Mouse (Mus musculus) gonadal fat pad, adult 2 months (tissue): Measurements from ENCODE around the gene Fam102a. TPM values are rescaled to one million over a fixed set of nuclear protein-coding genes. Genes with fewer than 3 reads are reported as not detected.

Source experiments
- DNase-seq: peaks from one replicate; pipeline ENCODE4 v3.0.0-alpha.2; 2012; ENCODE audit warnings: low read depth
- polyA plus RNA-seq: library from polyadenylated mRNA; depleted of rRNA; stranded (reverse); fragments of >200 nt; gene quantifications from 2 replicates; pipeline ENCODE4 v1.2.3, GENCODE M21; 2012

The Fam102a gene
- polyA plus RNA-seq, 1 experiment = 23.8 TPM

DNA sequence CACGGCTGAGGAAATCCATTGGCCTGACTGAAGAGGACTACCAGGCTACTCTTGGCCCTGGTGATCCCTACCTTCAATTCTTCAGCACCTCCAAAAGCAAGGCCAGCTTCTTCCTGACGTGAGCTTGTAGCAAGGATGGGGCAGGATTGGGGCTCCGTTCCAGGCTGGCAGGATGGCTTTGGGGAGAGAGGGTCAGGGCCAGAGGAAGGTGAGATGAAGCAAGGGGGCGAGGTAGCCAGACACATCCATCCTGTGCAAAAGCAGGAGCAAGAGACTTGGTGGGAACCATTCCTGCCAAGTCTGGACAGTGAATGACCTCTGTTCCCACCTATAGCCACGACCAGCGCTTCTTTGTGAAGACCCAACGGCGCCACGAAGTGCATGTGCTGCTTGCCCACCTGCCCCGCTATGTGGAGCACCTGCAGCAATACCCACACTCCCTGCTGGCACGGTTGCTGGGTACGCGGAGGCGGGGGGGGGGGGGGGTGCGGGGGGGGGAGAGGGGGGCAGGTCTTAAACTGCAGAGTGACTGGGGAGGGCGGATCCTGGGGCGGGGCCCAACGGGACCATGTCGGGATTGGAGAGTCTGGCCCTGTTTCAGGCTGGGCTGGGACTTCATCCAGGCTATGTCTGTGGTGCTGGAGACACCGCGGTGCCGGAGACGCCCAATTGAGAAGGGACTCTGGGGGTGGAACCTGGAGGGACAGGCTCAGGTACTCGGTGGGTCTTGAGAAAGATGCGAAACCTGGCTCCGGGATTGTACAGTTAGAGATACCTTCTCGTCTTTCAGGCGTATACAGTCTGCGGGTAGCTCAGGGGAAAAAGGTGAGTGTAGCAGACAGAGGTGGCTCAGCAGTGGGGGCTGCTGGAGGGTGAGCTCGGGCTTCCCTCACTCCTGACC lies 43.3 kb downstream of the Fam102a start:
- no peak for DNase-seq

DNA sequence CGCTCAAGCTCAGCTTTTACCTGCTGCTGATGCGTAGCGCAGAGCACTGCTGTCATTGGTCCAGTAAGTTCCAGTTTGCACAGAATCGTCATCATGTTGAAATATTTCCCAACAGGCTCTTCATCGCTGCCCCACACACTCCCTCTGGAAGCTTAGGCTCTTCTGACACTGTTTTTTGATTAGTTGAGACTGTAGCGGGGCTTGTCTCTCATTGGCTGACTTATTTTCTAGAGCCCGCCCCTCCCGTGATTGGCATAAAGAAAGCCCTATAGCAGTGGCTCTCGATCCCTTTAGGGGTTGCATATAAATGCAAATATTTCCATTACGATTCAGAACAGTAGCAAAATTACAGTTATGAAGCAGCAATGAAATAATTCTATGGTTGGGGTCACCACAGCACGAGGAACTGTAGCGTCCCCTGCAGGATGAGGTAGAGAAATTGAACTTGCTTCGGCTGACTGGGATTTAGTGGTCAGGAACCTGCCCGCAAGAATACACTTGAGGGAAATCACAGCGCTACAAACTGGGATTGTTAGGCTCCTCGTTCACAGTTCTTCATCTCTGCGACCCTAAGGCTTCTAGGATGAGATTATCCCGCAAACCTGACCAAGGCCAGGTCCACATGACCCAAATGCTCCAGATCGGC lies 46.4 kb downstream of the Fam102a start:
- DNase-seq = no peak

DNA sequence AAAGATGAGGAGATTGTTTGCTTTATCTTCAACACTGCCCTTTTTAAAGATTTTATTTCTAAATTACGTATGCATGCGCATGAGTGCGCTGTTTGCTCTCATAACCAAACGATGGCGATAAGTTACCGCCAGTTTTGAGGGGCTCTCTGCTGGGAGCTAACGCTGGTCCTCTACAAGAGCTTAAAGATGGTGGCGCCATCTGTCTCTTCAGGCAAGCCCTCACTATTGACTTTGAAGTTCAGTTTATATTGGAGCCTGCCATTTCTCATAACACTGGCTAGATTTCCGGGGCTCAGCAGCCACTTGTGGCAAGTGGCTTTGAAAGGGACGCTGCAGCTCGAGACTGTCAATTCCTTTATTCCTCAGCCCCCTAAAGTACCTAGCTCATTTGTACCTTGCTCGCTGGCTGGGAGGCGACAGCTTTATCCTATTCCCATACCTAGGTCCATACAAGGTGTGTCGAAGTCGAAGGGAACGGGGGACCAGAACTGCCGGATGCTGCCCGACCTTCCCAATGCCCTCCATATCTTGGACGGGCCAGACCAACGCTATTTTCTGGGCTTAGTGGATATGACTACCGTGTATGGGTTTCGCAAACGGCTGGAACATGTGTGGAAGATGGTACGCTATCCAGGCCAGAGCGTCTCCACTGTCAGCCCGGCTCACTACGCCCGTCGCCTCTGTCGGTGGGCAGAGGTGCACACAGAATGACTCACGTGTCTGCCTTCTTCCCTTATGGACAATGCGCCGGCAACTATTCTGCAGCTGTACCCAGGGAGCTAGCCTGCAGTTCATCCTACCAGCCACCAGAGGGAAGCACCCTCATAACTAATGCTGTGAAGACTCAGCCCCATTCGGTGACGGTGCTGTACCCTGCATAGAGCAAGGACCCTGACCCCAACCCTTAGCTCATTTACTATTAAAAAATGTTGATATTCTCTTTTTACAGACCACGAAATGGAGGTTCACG lies 48.0 kb downstream of the Fam102a start:
- DNase-seq = no peak

DNA sequence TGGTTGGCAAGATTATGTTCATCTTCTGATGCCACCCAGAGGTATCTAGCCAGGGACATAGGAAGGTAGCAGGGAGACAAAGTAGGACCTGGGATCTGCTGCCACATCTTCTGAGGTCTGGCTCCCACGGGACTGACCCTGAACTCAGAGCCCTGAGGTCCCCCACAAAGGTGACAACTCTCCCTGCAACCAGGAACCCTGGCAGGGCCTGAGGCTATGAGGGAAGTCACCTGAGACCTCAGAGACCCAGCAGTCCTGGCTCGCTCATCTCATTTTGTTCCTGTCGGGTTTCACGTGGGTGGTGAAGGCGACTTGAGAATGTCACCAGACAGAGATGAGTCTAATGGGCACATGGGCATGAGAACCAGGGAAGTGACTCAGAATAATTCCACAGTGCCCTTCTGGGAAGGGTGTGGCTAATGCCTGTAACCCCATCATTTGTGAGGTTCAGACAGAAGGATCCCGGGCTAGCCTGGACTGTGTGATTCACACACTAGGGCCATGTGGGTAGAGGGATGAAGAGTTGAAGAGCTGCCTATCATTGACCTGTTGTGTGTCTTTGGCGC lies 50.1 kb downstream of the Fam102a start:
- DNase-seq = no peak

DNA sequence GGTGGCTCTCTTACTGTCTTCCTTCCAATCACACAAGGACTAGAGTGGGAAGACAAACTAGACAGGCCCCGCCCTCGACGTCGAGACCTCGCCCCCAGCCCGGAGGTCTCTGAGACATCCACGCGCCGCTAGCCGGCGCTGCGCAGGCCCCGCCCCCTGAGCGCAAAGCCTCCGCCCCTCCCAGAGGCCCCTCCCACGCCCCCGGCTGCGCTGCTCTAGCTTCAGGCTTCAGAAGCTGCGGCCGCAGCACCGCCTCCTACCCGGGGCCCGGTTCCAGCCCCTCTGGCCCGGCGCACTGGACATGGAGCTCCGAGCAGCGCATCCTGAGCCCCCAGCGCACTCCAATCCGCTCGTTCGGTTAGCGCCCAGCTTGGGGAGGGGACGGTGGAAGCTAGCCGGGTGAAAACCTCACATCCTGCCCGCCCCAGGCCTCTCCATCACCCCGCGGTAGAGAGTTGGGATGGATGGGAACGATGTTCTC lies 51.8 kb downstream of the Fam102a start, which contains the start of gene St6galnac4:
Gene St6galnac4, plus strand, starts transcription at position 225 of the 481 bp plus-strand sequence.
- no peak for DNase-seq

DNA sequence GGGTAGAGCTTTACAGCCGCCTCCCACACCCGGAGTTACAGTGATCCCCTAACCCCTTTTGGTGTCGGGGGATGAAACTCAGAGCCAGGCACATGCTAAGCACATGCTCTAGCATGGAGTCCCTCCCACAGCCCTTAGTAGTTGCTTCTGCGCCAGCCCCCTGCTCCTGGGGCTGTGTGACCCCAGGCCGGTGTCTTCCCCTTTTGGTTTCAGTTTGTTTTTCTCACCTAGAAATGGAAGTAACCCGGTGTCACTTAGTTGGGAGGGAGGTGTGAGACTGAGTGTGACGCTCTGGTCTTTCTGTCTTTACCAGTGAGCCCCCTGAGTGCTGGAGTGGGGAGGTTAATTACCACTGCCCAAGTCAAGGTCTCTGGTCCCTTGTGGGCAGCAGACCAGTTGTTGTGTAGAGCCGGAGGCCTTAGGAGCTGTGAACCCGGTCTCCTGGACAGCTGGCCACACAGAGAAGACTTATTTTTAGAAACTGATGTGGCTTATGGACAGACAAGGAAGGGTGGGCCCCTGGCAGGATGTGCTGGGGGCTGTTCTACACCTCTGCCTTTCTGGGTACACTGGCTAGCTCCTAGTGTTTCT lies 52.7 kb downstream of the Fam102a start:
- no peak for DNase-seq

DNA sequence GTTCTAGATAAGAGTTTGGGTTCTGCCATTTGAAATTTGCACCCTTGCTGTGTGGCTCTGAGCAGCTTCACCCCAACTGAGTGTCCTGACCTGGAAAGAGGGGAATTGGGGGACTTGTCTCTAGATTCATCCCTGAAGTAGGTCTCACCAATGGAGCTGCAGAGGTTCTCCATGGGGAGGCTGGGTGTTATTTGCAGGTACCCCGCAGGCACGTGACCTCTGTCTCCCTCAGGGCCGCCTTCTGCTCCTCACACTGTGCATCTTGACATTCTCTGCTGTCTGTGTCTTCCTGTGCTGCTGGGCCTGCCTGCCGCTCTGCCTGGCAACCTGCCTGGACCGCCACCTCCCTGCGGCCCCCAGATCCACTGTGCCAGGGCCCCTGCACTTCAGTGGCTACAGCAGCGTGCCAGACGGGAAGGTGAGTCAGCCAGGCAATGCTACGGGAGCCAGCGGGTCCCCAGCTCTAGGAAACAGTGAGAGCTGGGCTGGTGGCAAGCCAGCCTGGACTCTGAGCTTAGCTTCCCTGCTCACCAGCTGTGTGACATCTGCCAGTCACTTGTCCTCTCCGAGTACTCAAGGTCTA lies 54.2 kb downstream of the Fam102a start:
- no peak for DNase-seq

DNA sequence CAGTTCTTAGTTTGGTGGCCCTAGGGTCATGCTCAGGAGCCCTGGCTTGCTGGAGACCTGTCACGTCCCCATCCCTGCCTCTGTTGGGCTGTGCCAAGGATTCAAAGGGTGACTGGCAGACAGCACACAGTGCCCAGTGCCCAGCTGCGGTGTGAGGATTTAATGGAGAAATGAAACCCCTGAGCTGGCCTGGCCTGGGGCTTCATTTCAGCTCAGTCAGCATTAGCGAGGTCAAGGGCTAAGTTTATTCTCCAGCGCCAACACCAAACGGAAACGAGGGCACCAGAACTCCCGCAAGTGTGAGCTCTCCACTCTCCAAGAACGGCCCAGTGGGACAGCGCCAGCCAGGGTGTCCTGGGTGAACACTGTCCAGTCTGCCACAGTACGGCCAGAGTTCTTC lies 55.1 kb downstream of the Fam102a start:
- DNase-seq = no peak

DNA sequence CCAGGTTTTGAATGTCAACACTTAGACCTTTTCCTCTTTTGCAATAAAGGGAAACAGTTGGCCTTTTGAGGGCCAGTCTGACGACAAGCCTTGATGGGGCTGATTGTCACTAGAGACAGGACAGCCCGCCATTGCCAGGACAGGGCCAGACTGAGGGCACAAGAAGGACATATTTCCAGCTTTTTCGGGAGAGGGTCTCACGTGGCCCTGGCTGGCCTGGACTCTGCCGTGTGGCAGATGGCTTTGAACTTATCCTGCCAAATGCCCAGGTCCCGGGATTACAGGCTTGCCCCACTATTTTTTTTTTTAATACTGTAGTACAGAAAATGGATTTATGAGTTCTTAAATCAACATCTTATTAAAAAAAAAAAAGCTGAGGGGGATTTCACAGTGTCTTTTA lies 56.1 kb downstream of the Fam102a start:
- no peak for DNase-seq

DNA sequence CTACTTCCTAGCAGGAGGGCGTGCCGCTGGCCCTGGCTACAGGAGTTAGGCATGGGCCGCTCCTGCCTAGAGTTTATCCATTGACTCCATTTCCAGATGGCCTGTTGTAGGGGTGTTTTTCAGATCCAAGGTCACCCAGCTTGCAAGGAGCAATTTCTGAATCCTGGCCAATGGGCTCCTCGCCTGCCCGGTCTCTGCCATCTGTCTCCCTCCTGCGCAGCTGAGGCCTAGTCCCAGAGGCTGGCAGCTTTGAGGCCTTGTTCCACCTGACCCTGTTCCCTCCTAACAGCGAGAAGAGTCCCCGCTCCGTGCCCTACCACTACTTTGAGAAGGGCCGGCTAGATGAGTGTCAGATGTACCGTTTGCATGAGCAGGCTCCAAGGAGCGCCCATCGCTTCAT lies 61.6 kb downstream of the Fam102a start:
- no peak for DNase-seq

DNA sequence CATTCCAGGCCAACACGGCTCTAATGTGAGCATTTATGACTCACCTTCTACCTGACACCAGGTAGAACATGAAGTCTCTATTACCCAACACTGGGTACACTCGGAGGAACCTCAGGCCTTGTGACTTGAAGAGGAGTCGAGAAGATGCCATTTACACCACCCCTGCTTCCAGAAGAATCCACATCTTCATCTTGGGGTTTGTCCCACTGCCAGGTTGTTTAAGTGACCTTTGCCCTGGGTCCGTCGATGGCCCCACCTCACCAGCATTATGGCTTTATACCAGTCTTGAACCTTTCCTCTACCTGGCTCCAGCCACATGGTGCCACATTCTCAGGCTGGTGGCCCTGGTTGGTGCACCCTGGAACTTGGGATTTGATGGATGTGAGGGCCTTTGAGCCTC lies 62.1 kb downstream of the Fam102a start:
- DNase-seq = no peak

DNA sequence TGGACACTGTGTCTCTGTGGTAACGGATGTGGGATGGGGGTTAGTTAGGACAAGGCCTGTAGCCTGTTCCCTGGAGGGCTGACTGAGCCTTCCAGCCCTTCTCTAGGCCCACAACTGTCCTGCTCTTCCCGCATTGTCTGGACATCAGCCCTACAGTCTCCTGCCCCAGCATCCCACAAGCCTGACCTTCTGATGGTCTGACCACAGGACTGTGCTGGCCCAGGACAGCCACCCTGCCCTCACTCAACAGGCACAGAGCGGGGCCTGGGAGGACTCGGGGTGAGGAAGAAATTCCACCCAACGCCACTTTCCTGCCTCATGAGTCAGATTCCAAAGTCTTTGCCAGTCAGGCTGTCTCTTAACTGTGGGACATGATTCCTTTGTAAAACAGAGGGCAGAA lies 62.6 kb downstream of the Fam102a start:
- DNase-seq = no peak

DNA sequence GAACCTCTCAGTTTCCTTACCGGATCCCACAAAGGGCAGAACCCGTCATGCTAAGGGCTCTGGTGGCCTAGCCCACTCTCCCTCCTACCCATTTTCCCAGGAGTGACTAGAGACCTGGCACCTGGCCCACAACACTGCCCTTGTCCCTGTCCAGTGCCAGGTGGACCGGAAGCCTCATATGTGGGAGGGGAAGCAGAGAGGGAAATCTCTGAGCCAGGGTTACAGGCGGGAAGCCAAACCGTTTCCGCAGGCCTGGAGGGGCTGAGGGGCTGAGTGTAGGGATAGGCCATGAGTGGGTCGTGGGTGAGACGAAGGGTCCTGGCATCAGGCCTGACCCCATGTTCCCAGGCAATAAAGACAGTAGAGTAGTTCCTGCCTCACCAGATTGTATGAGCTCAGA lies 63.4 kb downstream of the Fam102a start:
- no peak for DNase-seq

DNA sequence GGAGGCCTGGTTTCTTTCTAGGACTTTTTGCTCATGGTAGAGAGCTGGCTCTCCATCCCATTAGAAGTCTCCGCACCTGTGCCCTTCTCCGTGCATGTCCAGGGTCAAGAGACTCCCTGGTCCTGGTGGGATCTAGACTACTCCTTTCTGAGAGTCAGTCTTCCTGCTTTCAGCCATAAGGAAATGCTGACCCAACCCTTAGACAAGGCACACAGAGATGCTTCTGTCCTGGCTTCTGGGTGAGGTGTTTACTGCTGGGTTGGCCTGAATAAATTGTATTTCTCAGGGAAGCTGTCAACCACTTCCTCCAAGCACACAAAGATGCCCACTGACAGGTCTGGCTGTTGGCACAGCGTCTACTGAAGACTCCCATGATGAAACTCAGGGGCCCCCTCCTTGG lies 64.3 kb downstream of the Fam102a start, which contains the start of gene St6galnac6:
Gene St6galnac6, plus strand, starts transcription at position 301 of the 400 bp plus-strand sequence.
- no peak for DNase-seq

DNA sequence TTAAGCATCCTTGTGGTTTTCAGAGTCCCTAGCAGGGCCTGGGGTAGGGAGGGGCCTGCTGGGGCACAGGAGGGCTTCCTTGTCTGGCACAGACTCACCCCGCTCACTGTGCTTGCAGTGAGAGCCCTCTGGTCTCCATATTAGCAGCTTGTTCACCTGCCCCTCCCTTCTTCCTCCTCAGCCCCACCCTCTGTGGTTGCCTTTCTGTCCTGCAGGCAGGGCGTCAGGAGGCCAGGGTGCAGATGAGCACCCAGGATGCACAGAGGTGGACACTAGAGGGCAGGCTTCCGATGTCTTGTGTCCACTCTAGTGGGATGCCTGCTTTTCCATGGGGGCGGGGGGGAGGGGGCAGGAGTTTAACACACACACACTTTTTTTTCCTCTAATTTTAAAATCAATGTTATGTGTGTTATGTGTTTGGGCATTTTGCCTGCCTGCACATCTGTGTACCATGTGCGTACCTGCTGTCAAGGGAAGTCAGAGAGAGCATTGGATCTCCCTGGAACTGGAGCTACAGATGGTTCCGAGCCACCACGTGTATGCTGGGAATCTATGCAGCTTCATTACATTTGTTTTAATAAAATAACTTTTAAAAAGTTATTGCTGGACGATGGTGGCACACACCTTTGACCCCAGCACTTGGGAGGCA lies 66.4 kb downstream of the Fam102a start:
- no peak for DNase-seq

DNA sequence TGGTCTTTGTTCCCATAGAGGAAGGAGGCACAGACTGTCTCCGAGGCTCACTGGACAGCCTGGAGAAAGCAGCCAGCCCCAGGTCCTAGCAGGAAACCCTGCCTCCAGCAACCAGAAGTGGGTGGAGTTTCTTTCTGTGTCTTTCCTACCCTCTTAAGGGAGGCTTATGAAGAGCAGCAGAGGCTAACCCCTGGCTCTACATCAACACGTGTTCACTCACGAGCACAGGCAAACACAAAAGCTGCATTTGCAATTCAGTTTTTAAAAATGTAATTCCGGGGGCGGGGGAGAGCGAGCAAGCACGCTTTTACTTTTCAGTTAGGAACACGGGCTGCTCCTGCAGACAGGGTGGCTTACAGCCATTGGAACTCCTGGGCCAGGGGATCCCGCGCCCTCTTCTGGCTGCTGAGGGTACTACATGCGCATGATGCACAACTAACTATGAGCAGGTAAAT lies 67.5 kb downstream of the Fam102a start:
- no peak for DNase-seq

DNA sequence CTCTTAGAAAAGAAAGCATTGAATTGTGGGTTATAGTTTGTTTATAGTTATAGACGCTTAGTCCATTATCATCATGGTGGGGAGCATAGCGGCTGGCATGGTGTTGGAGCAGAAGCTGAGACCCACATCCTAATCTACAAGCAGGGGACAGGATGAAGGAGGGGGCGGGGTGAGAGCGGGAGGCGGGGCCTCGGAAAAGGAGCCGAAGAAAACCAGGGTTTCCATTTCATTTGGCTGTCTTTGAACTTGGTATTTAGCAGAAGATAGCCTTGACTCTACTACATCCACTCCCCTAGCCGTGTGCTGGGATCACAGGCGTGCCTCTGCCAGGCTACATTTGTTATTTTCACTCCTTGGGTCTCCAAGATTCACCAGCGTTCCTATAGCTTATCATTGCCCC lies 69.5 kb downstream of the Fam102a start:
- DNase-seq = no peak

DNA sequence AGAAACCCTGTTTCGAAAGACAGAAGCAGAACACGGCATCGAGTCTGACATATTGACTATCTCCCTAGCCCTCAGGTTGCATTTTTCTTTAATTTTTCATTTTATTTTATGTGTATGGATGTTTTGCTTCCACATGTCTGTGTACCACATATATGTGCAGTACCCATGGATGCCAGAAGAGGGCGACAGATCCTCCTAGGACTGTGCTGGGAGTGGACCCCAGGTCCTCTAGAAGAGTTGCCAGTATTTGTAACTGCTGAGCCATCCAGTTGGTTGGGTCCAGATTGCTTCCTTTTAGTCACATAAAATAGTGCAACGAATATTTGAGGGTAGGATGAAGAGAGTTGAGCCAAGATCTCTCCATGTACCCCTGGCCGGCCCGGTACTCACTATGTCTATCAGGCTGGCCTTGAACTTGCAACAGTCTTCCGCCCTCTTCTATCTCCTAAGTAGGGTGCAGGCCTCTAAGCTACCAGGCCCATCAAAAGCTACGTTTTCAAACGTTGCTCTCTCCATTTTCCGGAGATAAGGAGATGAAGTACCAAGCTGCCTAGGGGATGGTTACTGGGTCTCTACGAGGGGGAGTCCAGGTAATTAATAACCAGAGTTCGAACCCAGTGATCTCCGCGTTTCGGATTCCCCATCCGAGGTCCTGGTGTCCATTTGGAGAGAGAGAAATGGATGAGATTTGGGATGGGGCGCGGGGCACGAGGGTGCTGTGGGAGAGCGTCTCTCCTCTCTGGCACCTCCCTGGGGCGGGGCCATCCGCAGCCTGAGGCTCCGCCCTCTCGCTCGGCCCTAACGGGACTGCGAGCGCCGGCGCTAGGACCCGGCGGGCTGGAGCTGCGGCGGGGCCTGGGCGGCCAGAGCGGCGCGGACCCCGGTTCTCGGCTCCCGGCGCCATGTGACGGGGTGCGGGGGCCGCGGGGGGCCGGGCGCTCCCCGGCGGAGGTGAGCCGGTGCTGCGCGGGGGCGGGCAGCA lies 71.3 kb downstream of the Fam102a start:
- DNase-seq = no peak
